Mouse (Mus musculus): ENCODE measurements around the gene Uqcrc2. TPM values are rescaled to one million over a fixed set of nuclear protein-coding genes. Genes with fewer than 3 reads are reported as not detected.
A peak's percentile ranks its signal among the peaks of the same experiment; 100 is the strongest.

Gene Uqcrc2
- polyA plus RNA-seq, 1 experiment = 368 TPM

DNA sequence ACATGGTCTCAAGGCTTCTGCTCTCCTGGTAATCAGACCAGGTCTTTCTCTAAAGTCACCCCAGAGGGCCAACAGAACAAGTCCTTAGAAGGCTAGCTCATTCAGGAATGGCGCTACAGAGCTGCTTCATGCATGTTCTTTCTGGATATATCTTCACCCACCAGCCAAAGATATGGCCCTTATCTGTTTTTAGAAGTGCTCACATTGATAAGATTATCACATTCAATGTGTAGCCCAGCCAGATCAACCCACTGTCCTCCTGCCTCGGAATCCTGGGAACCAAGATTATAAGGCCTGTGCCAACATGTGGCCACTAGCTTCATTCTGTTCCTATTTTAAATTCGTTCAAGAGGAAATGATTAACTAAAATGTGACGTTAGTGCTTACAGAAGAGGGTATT, 47.0 kb downstream of the Uqcrc2 start:
- no peak overlapping the region for H3K27ac ChIP-seq (ENCODE audit: insufficient read depth, low read depth, low read length)
- peaks cover 9% of the 10 kb centered on the region for H3K4me1 ChIP-seq (ENCODE audit: control insufficient read depth, insufficient read depth, low read length)
- TF ChIP-seq POLR2A (IDR thresholded peaks at IDR 0.05; ENCODE audit: insufficient read depth, low read depth, low read length) = no peak
- TF ChIP-seq CTCF (IDR thresholded peaks at IDR 0.05; ENCODE audit: insufficient read depth, low read depth, low read length) = no peak
- 51% methylated on average over 4 of the region's 4 CpGs for WGBS
- H3K4me3 ChIP-seq (ENCODE audit: insufficient read depth, low read depth, low read length) = no peak overlapping the region

DNA sequence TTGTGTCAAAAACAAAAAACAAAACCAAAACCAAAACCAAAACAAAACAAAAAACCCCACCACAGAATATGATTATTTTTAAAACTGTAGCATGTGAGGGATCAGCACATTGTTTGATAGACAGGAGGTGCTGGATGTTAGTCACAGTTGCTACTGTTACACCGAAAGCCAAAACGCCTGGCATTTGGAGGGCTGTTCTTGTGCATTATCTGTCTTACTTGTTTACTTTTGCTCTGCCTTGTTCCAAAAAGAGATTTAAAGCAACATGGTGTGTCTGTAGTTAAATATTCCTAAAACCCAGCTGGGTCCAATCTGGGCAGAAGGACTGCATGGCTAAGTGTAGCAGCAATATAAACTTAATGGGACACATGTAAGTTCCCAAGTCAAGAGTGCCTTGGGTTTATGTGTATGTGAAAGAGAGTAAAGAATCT, 49.8 kb downstream of the Uqcrc2 start:
- TF ChIP-seq CTCF (IDR thresholded peaks at IDR 0.05; ENCODE audit: insufficient read depth, low read depth, low read length) = no peak
- no peak for TF ChIP-seq POLR2A (IDR thresholded peaks at IDR 0.05; ENCODE audit: insufficient read depth, low read depth, low read length)
- H3K4me3 ChIP-seq (ENCODE audit: insufficient read depth, low read depth, low read length) = no peak overlapping the region
- 46% methylated on average over 2 of the region's 2 CpGs for WGBS
- no peak overlapping the region for H3K27ac ChIP-seq (ENCODE audit: insufficient read depth, low read depth, low read length)
- no peaks in the 10 kb centered on the region for H3K4me1 ChIP-seq (ENCODE audit: control insufficient read depth, insufficient read depth, low read length)

DNA sequence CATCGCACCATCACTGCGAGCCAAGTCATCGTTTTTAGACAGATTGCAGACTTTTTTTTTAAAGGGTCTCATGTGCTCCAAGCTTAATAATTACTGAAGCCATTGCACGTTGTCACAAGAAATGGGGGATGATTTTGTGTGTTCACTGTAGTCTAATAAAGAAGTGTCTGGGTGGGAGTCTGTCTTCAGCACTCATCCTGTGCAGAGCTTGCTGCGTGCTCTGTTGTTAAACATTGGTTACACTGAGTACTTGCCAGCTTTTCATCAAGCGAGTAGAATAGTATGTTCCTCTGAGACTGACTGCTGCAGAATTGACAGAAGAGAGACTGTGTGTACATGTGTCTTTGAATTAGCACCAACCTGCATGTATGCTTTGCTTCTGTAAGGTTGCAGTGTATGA, 50.3 kb downstream of the Uqcrc2 start:
- Histone ChIP-seq H3K27ac (ENCODE audit: insufficient read depth, low read depth, low read length) (no peak overlapping the region), H3K4me1 (ENCODE audit: control insufficient read depth, insufficient read depth, low read length) (no peaks in the 10 kb centered on the region), H3K4me3 (ENCODE audit: insufficient read depth, low read depth, low read length) (no peak overlapping the region)
- 41% methylated on average over 6 of the region's 6 CpGs for WGBS
- TF ChIP-seq CTCF (IDR thresholded peaks at IDR 0.05; ENCODE audit: insufficient read depth, low read depth, low read length) (no peak), POLR2A (IDR thresholded peaks at IDR 0.05; ENCODE audit: insufficient read depth, low read depth, low read length) (no peak)

DNA sequence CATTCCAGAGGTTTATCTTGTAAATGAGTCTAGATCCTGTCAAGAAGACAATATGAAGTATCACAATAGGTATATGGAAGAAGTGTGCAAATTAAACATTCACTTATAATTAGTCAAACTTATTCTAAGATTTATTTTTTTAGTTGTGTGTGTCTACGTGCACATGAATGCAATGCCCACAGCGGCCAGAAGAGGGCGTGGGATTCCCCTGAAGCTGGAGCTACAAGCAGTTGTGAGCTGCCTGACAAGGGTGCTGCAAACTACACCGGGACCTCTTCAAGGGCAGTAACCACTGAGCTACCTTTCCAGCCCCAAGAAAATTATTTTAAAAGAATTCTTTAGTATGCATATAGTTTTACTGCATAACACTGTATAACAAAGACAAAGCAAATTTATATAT, 55.7 kb downstream of the Uqcrc2 start:
- 79% methylated on average over 4 of the region's 4 CpGs for WGBS
- Histone ChIP-seq H3K4me1 (ENCODE audit: control insufficient read depth, insufficient read depth, low read length) (0 out of 2 replicates have a peak, but pooled peaks cover 2% of the 10 kb centered on the region), H3K27ac (ENCODE audit: insufficient read depth, low read depth, low read length) (no peak overlapping the region), H3K4me3 (ENCODE audit: insufficient read depth, low read depth, low read length) (no peak overlapping the region)
- TF ChIP-seq POLR2A (IDR thresholded peaks at IDR 0.05; ENCODE audit: insufficient read depth, low read depth, low read length) = no peak
- peak; percentile 11; the same call in 1 of the 2 replicates for TF ChIP-seq CTCF (IDR thresholded peaks at IDR 0.05; ENCODE audit: insufficient read depth, low read depth, low read length)

DNA sequence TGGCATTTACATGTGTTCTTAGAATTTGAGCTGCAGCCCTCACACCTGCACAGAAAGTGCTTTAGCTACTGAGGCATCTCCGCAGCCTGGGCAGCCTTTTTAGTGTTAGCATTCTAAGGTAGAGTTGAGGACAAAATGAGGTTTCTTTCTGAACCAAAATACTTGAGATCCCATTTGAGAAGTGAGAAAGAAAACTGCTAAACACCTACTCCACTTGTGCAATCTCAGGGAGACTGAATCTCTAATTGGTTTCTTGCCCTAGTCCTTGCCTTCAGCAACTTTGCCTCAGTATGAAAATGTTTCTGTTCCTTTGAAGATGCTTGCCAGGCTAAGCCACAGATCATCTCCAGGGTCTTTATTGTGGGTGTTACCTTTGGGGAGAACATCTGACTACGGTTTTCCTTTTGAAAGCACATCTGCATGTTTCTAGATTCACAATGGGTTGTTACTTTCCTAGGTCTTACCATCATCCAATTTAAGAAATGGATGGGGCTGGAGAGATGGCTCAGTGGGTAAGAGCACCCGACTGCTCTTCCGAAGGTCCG, 58.9 kb downstream of the Uqcrc2 start:
- no peak overlapping the region for H3K4me3 ChIP-seq (ENCODE audit: insufficient read depth, low read depth, low read length)
- no peak overlapping the region for H3K27ac ChIP-seq (ENCODE audit: insufficient read depth, low read depth, low read length)
- 0 out of 2 replicates have a peak, but pooled peaks cover 2% of the 10 kb centered on the region for H3K4me1 ChIP-seq (ENCODE audit: control insufficient read depth, insufficient read depth, low read length)
- WGBS = 88% methylated on average over 5 of the region's 5 CpGs
- TF ChIP-seq POLR2A (IDR thresholded peaks at IDR 0.05; ENCODE audit: insufficient read depth, low read depth, low read length) (no peak), CTCF (IDR thresholded peaks at IDR 0.05; ENCODE audit: insufficient read depth, low read depth, low read length) (no peak)

DNA sequence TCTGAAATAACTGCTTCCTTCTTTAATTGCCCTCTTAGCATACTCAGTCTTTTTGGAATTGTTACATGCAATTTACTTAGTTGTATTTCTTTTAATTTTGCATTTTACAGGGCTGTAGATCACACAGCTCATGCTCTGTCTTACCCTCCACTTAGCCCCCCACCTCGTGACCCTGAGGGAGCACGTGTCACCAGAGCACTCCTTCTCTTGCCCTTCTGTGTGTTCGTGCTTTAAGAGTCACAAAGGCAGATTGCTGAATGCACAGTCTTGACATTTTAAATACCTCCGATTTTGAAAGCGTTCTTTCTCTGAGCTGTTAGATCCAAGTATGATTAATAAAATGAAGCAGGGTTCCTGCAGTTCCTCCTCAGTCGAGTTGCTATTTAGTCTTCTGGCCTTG, 60.2 kb downstream of the Uqcrc2 start:
- no peak overlapping the region for H3K4me3 ChIP-seq (ENCODE audit: insufficient read depth, low read depth, low read length)
- 28% methylated on average over 6 of the region's 6 CpGs for WGBS
- 0 out of 2 replicates have a peak, but pooled peaks cover 2% of the 10 kb centered on the region for H3K4me1 ChIP-seq (ENCODE audit: control insufficient read depth, insufficient read depth, low read length)
- TF ChIP-seq CTCF (IDR thresholded peaks at IDR 0.05; ENCODE audit: insufficient read depth, low read depth, low read length) (no peak), POLR2A (IDR thresholded peaks at IDR 0.05; ENCODE audit: insufficient read depth, low read depth, low read length) (no peak)
- no peak overlapping the region for H3K27ac ChIP-seq (ENCODE audit: insufficient read depth, low read depth, low read length)

DNA sequence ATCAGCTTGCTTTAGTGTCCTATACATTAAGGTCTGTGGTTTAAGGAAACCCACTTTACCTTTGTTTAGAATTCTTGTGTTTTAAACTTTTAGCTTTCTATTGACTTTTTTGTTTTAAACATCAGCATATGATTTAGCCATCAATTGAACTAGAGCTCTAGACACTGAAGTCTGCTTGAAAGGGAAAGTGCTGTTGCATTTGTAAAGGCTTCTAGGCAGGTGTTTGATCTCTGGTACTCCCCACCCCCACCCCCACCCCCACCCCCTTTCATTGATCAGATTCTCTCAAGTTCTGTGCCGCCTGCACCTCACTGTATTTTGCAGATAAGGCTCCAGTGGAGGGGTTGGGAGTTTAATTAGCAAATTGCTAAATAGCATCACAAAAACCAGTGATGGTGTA, 60.7 kb downstream of the Uqcrc2 start:
- H3K4me1 ChIP-seq (ENCODE audit: control insufficient read depth, insufficient read depth, low read length) = 0 out of 2 replicates have a peak, but pooled peaks cover 2% of the 10 kb centered on the region
- WGBS = 85% methylated on average over 1 of the region's 1 CpGs
- TF ChIP-seq POLR2A (IDR thresholded peaks at IDR 0.05; ENCODE audit: insufficient read depth, low read depth, low read length) = no peak
- no peak for TF ChIP-seq CTCF (IDR thresholded peaks at IDR 0.05; ENCODE audit: insufficient read depth, low read depth, low read length)
- H3K27ac ChIP-seq (ENCODE audit: insufficient read depth, low read depth, low read length) = no peak overlapping the region
- no peak overlapping the region for H3K4me3 ChIP-seq (ENCODE audit: insufficient read depth, low read depth, low read length)

DNA sequence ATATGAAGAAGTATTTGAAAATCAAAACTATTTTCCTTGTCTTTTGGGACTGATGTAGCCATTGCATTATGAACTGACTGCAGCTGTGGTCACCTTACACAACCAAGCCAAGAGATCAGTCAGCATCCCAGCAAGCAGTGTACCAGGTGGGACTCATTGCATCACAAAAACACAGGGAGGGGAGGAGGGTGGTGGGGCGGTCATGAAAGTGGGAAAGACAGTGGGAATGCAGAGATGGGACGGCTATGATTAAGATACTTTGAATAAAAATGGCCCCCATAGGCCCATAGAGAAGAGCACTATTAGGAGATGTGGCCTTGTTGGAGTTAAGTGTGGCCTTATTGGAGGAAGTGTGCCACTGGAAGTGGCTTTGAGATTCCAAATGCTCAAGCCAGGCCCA, 61.4 kb downstream of the Uqcrc2 start:
- Histone ChIP-seq H3K4me3 (ENCODE audit: insufficient read depth, low read depth, low read length) (no peak overlapping the region), H3K27ac (ENCODE audit: insufficient read depth, low read depth, low read length) (no peak overlapping the region), H3K4me1 (ENCODE audit: control insufficient read depth, insufficient read depth, low read length) (0 out of 2 replicates have a peak, but pooled peaks cover 2% of the 10 kb centered on the region)
- no peak for TF ChIP-seq POLR2A (IDR thresholded peaks at IDR 0.05; ENCODE audit: insufficient read depth, low read depth, low read length)
- WGBS = 100% methylated on average over 2 of the region's 2 CpGs

DNA sequence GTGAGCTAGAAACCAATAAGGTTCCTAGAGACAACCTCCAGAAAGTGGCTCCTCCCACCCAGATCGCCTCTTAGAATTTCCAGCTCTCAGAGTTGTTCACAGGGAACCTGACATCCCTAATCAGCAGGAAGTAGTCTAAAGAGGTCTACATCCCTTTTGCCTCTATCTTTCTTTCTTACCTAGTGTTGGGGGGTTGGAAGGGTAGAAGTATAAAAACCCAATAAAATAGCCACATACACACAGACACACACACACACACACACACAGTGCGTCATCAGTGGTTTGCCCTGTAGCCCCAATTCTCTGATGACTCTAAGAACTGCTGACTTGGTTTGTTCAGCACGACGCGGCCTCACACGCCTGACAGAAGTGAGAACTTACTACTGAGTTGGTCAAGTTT, 64.6 kb downstream of the Uqcrc2 start:
- 85% methylated on average over 6 of the region's 6 CpGs for WGBS
- Histone ChIP-seq H3K4me1 (ENCODE audit: control insufficient read depth, insufficient read depth, low read length) (0 out of 2 replicates have a peak, but pooled peaks cover 4% of the 10 kb centered on the region), H3K27ac (ENCODE audit: insufficient read depth, low read depth, low read length) (no peak overlapping the region), H3K4me3 (ENCODE audit: insufficient read depth, low read depth, low read length) (no peak overlapping the region)
- no peak for TF ChIP-seq CTCF (IDR thresholded peaks at IDR 0.05; ENCODE audit: insufficient read depth, low read depth, low read length)
- TF ChIP-seq POLR2A (IDR thresholded peaks at IDR 0.05; ENCODE audit: insufficient read depth, low read depth, low read length) = no peak

Measured in olfactory bulb, adult 2 months (tissue).